Mouse (Mus musculus): ENCODE results near the gene Commd1. TPM values are rescaled to one million over a fixed set of nuclear protein-coding genes. Genes with fewer than 3 reads are reported as not detected.

Commd1 gene
- polyA plus RNA-seq, 1 experiment from 2014 or later: 222 TPM

DNA sequence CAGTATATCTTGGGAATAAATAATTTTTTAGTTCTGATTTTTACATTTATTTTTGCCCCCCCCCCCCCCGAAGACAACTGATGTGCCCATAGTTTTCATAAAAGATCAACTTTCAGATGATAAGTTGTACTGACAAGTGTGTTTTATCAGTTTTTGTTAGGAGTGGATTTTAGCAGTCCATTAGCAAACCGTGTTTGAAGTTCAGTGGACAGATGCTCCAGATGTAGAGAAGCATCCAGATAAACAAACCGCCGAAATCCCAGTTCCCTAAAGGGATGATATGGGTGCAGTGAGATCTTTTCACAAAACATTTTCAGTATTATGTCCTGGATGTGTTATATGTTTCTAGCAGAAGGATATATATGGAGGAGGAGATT, 26.6 kb upstream of the Commd1 start:
- Histone ChIP-seq H3K9ac (peak overlapping the region; percentile 80; the same call in 1 of the 2 replicates), H3K27ac (no peak overlapping the region), H3K36me3 (peaks cover 25% of the 10 kb centered on the region), H3K27me3 (replicated peaks) (no peaks in the 10 kb centered on the region), H3K9me3 (replicated peaks) (no peaks in the 10 kb centered on the region), H3K4me3 (peak overlapping the region; percentile 71), H3K4me1 (peaks cover 20% of the 10 kb centered on the region), H3K4me2 (peak overlapping the region; percentile 95)
- ATAC-seq: no peak
- 21% methylated on average over 4 of the region's 4 CpGs for WGBS (ENCODE audit: insufficient replicate concordance)

GRCm38 (mm10) chr11:23008181-23008823, 26.1 kb upstream of the Commd1 start:
- ATAC-seq: peak; percentile 83
- no peaks in the 10 kb centered on the region for H3K9me3 ChIP-seq (replicated peaks)
- peak overlapping the region; percentile 71 for H3K4me3 ChIP-seq
- no peaks in the 10 kb centered on the region for H3K27me3 ChIP-seq (replicated peaks)
- H3K4me2 ChIP-seq: peak overlapping the region; percentile 95
- H3K4me1 ChIP-seq: peaks cover 20% of the 10 kb centered on the region
- 2% methylated on average over 40 of the region's 40 CpGs for WGBS (ENCODE audit: insufficient replicate concordance)
- H3K36me3 ChIP-seq: peaks cover 30% of the 10 kb centered on the region
- H3K9ac ChIP-seq: peak overlapping the region; percentile 80
- peak overlapping the region; percentile 96 for H3K27ac ChIP-seq

DNA sequence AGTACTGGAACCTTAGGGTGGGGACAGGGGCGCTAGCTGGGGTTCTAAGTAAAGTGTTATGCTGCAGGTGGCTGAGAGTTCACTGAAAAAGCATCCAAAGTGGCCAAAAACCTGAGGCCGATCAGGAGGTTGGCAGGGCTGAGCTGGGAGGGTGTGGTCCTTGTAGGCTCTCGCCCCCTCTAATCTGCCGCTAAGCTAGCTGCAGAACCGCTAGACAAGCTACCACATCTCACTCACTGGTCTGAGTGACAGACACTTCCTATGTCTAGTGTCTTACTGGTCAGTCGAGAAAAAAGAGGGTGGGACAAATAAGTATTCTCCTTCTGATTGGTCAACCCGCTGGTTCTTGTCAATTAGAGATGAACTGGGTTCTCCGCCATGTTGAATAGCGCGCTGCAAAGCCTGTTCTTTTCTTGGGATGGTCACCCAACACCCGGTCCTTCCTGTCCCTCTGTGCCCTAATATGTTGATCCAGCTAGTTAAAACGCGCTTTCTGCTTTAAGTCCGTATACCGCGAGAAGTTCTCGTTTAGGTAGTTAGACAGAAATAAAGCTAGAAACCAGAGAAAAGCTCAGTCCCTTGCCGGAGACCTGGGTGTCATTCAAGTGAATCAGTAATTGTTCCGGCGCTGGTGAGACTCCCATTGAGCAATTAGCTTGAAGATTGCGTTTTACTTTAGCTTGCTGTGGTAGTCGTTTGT, 25.4 kb upstream of the Commd1 start, which contains the start of gene Fam161a:
TSS of gene Fam161a (plus strand) at position 51 of the 700 bp plus-strand sequence.
- no peaks in the 10 kb centered on the region for H3K27me3 ChIP-seq (replicated peaks)
- ATAC-seq: peak; percentile 97
- peaks cover 37% of the 10 kb centered on the region for H3K36me3 ChIP-seq
- under 1% methylated on average over 22 of the region's 22 CpGs for WGBS (ENCODE audit: insufficient replicate concordance)
- peaks cover 20% of the 10 kb centered on the region for H3K4me1 ChIP-seq
- peak within 1 kb of the TSS; percentile 80 for H3K9ac ChIP-seq
- H3K4me2 ChIP-seq: peak within 1 kb of the TSS; percentile 95
- peak within 1 kb of the TSS; percentile 96 for H3K27ac ChIP-seq
- H3K9me3 ChIP-seq (replicated peaks): no peaks in the 10 kb centered on the region
- H3K4me3 ChIP-seq: peak within 1 kb of the TSS; percentile 71

DNA sequence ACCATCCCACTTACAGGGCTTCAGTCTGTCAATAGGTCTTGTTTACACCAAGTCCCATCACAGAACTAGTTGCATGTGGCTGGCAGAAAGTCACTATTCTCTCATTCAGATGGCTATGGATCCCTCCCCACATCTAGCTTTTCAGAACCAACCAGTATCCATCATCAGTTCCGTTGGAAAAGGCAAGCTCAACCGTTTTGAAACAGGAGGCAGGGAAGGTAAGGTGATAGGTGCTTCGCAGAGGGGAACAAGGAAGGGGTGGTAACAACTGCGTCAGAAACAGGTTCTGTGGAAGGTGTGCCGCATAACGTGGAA, 24.9 kb upstream of the Commd1 start:
- WGBS (ENCODE audit: insufficient replicate concordance): 4% methylated on average over 6 of the region's 6 CpGs
- peak overlapping the region; percentile 80 for H3K9ac ChIP-seq

DNA sequence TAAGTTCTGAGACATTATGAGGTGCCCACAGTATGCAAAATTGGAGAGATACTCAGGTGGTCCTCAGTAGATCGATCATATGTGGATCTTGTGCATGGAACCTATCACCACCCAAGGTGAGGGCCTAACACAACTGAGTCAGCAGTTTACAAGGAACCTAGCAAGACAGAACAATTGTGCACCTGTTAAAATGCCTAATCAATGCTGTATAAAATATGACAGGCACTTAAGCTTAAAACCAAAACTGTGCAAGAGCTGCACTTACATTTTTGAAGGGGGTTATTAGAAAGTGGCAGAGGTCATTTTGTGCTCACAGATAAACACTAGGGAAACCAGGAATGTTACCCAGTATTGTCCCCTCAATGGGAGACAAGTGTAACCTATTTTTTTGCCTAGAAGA, 23.1 kb upstream of the Commd1 start:
- no peak overlapping the region for H3K4me2 ChIP-seq
- H3K9ac ChIP-seq: no peak overlapping the region
- H3K27me3 ChIP-seq (replicated peaks): no peaks in the 10 kb centered on the region
- 83% methylated on average over 1 of the region's 1 CpGs for WGBS (ENCODE audit: insufficient replicate concordance)
- peaks cover 20% of the 10 kb centered on the region for H3K4me1 ChIP-seq
- no peak for ATAC-seq
- H3K9me3 ChIP-seq (replicated peaks): no peaks in the 10 kb centered on the region
- H3K36me3 ChIP-seq: peaks cover 59% of the 10 kb centered on the region
- no peak overlapping the region for H3K4me3 ChIP-seq
- no peak overlapping the region for H3K27ac ChIP-seq

More for the DNA sequence above, 24.9 kb upstream of the Commd1 start:
- H3K36me3 ChIP-seq: peaks cover 42% of the 10 kb centered on the region
- H3K27ac ChIP-seq: peak overlapping the region; percentile 96
- H3K9me3 ChIP-seq (replicated peaks): no peaks in the 10 kb centered on the region
- peak overlapping the region; percentile 95 for H3K4me2 ChIP-seq
- no peaks in the 10 kb centered on the region for H3K27me3 ChIP-seq (replicated peaks)
- ATAC-seq: peak; percentile 65
- H3K4me3 ChIP-seq: peak overlapping the region; percentile 71
- H3K4me1 ChIP-seq: peaks cover 20% of the 10 kb centered on the region

GRCm38 (mm10) chr11:22998308-22998707, 16.1 kb upstream of the Commd1 start:
- H3K4me2 ChIP-seq: peak overlapping the region; percentile 41

GRCm38 (mm10) chr11:22995461-22995860, 13.3 kb upstream of the Commd1 start:
- peaks cover 78% of the 10 kb centered on the region for H3K36me3 ChIP-seq
- H3K27ac ChIP-seq: no peak overlapping the region
- 94% methylated on average over 4 of the region's 4 CpGs for WGBS (ENCODE audit: insufficient replicate concordance)
- H3K4me3 ChIP-seq: no peak overlapping the region
- no peak for ATAC-seq
- no peak overlapping the region for H3K9ac ChIP-seq
- H3K27me3 ChIP-seq (replicated peaks): no peaks in the 10 kb centered on the region
- no peaks in the 10 kb centered on the region for H3K9me3 ChIP-seq (replicated peaks)
- H3K4me2 ChIP-seq: no peak overlapping the region
- H3K4me1 ChIP-seq: peaks cover 36% of the 10 kb centered on the region

More at GRCm38 (mm10) chr11:22998308-22998707, 16.1 kb upstream of the Commd1 start:
- H3K9ac ChIP-seq: peak overlapping the region; percentile 24; the same call in 1 of the 2 replicates
- peaks cover 22% of the 10 kb centered on the region for H3K4me1 ChIP-seq
- H3K36me3 ChIP-seq: peaks cover 94% of the 10 kb centered on the region
- no peaks in the 10 kb centered on the region for H3K27me3 ChIP-seq (replicated peaks)
- 42% methylated on average over 1 of the region's 1 CpGs for WGBS (ENCODE audit: insufficient replicate concordance)
- H3K9me3 ChIP-seq (replicated peaks): no peaks in the 10 kb centered on the region
- H3K4me3 ChIP-seq: no peak overlapping the region
- H3K27ac ChIP-seq: peak overlapping the region; percentile 74
- peak; percentile 97 for ATAC-seq

DNA sequence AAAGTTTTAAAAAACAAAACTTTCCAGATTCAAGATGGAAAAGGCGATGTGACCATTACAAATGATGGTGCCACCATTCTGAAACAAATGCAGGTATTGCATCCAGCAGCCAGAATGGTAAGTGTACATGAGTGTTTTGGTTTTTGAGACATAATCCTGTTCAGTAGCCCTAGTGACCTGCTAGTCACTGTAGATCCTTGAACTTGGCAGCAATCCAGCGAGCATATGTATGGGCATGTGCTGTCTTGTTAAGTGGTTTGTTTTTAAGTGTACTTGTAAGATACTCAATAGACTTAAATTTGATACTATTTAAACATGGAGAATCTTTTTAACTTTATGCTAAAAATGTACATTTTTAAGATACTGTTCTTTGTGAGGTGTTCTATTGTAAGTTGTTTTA, 12.1 kb upstream of the Commd1 start:
- H3K4me3 ChIP-seq: no peak overlapping the region
- WGBS (ENCODE audit: insufficient replicate concordance): 91% methylated on average over 2 of the region's 2 CpGs
- H3K27me3 ChIP-seq (replicated peaks): no peaks in the 10 kb centered on the region
- H3K36me3 ChIP-seq: peaks cover 66% of the 10 kb centered on the region
- H3K4me1 ChIP-seq: peaks cover 43% of the 10 kb centered on the region
- H3K4me2 ChIP-seq: no peak overlapping the region
- H3K9ac ChIP-seq: no peak overlapping the region
- ATAC-seq: no peak
- H3K27ac ChIP-seq: no peak overlapping the region
- no peaks in the 10 kb centered on the region for H3K9me3 ChIP-seq (replicated peaks)

- H3K27me3 ChIP-seq (replicated peaks): no peaks in the 10 kb centered on the region
- peak overlapping the region; percentile 86 for H3K4me2 ChIP-seq
- H3K4me3 ChIP-seq: peak overlapping the region; percentile 82
- H3K9ac ChIP-seq: peak overlapping the region; percentile 84
- peaks cover 22% of the 10 kb centered on the region for H3K4me1 ChIP-seq
- ATAC-seq: no peak
- no peaks in the 10 kb centered on the region for H3K9me3 ChIP-seq (replicated peaks)
- peak overlapping the region; percentile 90 for H3K27ac ChIP-seq
- H3K36me3 ChIP-seq: peaks cover 39% of the 10 kb centered on the region
- 5% methylated on average over 14 of the region's 14 CpGs for WGBS (ENCODE audit: insufficient replicate concordance)
These were observed 9.1 kb upstream of the Commd1 start for GRCm38 (mm10) chr11:22991218-22991835.

GRCm38 (mm10) chr11:22990393-22991126, 8.4 kb upstream of the Commd1 start, which contains the start of gene Cct4:
Gene Cct4 (plus strand): TSS chr11:22990519.
- Histone ChIP-seq H3K4me1 (peaks cover 22% of the 10 kb centered on the region), H3K4me3 (peak within 1 kb of the TSS; percentile 82), H3K4me2 (peak within 1 kb of the TSS; percentile 86), H3K36me3 (peaks cover 33% of the 10 kb centered on the region), H3K27ac (peak within 1 kb of the TSS; percentile 90), H3K27me3 (replicated peaks) (no peaks in the 10 kb centered on the region), H3K9ac (peak within 1 kb of the TSS; percentile 84), H3K9me3 (replicated peaks) (no peaks in the 10 kb centered on the region)
- ATAC-seq: peak; percentile 97
- under 1% methylated on average over 66 of the region's 66 CpGs for WGBS (ENCODE audit: insufficient replicate concordance)

GRCm38 (mm10) chr11:22989786-22990185, 7.6 kb upstream of the Commd1 start:
- Histone ChIP-seq H3K4me3 (peak overlapping the region; percentile 82), H3K27me3 (replicated peaks) (no peaks in the 10 kb centered on the region), H3K4me1 (peaks cover 22% of the 10 kb centered on the region), H3K9me3 (replicated peaks) (no peaks in the 10 kb centered on the region), H3K36me3 (peaks cover 25% of the 10 kb centered on the region), H3K4me2 (peak overlapping the region; percentile 86), H3K9ac (peak overlapping the region; percentile 84), H3K27ac (peak overlapping the region; percentile 90)
- WGBS (ENCODE audit: insufficient replicate concordance): 36% methylated on average over 1 of the region's 1 CpGs
- 0 out of 2 replicates have a peak, but pooled peaks have one; percentile 14 for ATAC-seq
